Mouse (Mus musculus) forebrain, embryonic 13.5 days (tissue): ENCODE results near the gene Gm5089. TPM values are rescaled to one million over a fixed set of nuclear protein-coding genes. Genes with fewer than 3 reads are reported as not detected.

Experiments
- ATAC-seq: fragments of 200-750 bp; cut with Nextera tagmentation; 2 replicates; pipeline ENCODE4 v1.8.0; 2017
- H3K27ac ChIP-seq: fragments of 300-500 bp; sonication (generic); 2 replicates; pipeline ENCODE4 v1.5.1; 2015; ENCODE audit warnings: inconsistent platforms, mild to moderate bottlenecking, moderate library complexity
- H3K27me3 ChIP-seq: fragments of 300-500 bp; sonication (generic); 2 replicates; pipeline ENCODE4 v1.6.1; 2015; ENCODE audit warnings: mild to moderate bottlenecking, inconsistent platforms
- H3K36me3 ChIP-seq: fragments of 300-500 bp; sonication (generic); 2 replicates; pipeline ENCODE4 v1.6.1; 2015; ENCODE audit warnings: mild to moderate bottlenecking, inconsistent platforms; ENCODE audit not compliant: poor library complexity, severe bottlenecking
- H3K4me1 ChIP-seq: fragments of 300-500 bp; sonication (generic); 2 replicates; pipeline ENCODE4 v1.6.1; 2015; ENCODE audit warnings: inconsistent platforms
- H3K4me2 ChIP-seq: fragments of 300-500 bp; sonication (generic); 2 replicates; pipeline ENCODE4 v1.6.1; 2015; ENCODE audit warnings: inconsistent platforms, mild to moderate bottlenecking, moderate library complexity
- H3K4me3 ChIP-seq: fragments of 300-500 bp; sonication (generic); 2 replicates; pipeline ENCODE4 v1.5.1; 2015; ENCODE audit warnings: mild to moderate bottlenecking, inconsistent platforms
- H3K9ac ChIP-seq: fragments of 300-500 bp; sonication (generic); 2 replicates; pipeline ENCODE4 v1.6.1; 2015; ENCODE audit warnings: mild to moderate bottlenecking, inconsistent platforms
- H3K9me3 ChIP-seq: fragments of 300-500 bp; sonication (generic); replicated peaks from 2 replicates; pipeline ENCODE4 v1.6.1; 2016; ENCODE audit warnings: inconsistent platforms
- WGBS: fragments of 180-500 bp; shearing (Covaris S2); methylation state at CpG from one replicate; pipeline ENCODE4 v1.1.7; 2015; 5-methylcytosine and 5-hydroxymethylcytosine counted together
- polyA plus RNA-seq: library from polyadenylated mRNA; unstranded; fragments of >200 nt; fragmentation: Nextera tagmentation; extraction: Ambion mirVana; gene quantifications from 2 replicates; pipeline ENCODE4 v1.2.1, GENCODE M21; 2015

The Gm5089 gene
- polyA plus RNA-seq, 1 experiment from 2014 or later: 1.6 TPM

DNA sequence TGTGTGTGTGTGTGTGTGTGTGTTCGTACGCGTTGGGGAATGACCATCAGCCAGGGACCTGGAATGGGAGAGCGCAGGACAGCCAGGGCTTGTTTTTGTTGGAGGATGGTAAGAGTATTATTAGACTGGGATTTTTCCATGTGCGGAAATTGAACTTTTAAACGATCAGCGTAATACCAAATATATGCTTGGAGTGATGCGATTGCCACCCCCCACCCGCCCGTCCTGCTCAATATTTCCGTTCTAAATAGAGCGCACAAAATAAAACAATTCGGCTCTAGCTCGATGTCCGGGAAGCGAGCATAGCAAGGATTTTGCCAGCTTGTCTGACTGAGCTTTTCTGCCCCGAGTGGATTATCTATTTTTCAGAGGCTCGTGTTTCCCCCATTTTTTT lies 25.9 kb upstream of the Gm5089 start:
- no peak for ATAC-seq
- Histone ChIP-seq H3K36me3 (peaks cover 9% of the 10 kb centered on the region; the same call in 1 of the 2 replicates), H3K4me2 (peak overlapping the region; percentile 71), H3K9me3 (no peaks in the 10 kb centered on the region), H3K4me3 (peak overlapping the region; percentile 79), H3K27me3 (peaks cover 48% of the 10 kb centered on the region), H3K27ac (peak overlapping the region; percentile 99), H3K4me1 (peaks cover 48% of the 10 kb centered on the region), H3K9ac (peak overlapping the region; percentile 98)
- WGBS: 0% methylated on average over 18 of the region's 18 CpGs

DNA sequence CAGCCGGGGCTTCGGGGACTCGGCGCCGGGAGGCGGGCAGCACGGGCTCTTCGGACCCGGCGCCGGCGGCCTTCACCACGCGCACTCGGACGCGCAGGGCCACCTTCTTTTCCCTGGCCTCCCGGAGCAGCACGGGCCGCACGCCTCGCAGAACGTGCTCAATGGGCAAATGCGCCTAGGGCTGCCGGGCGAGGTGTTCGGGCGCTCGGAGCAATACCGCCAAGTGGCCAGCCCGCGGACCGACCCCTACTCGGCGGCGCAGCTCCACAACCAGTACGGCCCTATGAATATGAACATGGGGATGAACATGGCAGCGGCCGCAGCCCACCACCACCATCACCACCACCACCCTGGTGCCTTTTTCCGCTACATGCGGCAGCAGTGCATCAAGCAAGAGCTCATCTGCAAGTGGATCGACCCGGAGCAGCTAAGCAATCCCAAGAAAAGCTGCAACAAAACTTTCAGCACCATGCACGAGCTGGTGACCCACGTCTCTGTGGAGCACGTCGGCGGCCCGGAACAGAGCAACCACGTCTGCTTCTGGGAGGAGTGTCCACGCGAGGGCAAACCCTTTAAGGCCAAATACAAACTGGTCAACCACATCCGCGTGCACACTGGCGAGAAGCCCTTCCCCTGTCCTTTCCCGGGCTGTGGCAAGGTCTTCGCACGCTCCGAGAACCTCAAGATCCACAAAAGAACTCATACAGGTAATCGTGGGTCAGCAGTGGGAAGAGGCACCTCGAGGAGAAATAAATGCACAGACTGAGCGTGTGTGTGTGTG lies 25.3 kb upstream of the Gm5089 start:
- H3K4me3 ChIP-seq: peak overlapping the region; percentile 79
- peak overlapping the region; percentile 98 for H3K9ac ChIP-seq
- no peak for ATAC-seq
- H3K36me3 ChIP-seq: peaks cover 9% of the 10 kb centered on the region; the same call in 1 of the 2 replicates
- no peaks in the 10 kb centered on the region for H3K9me3 ChIP-seq
- H3K4me2 ChIP-seq: peak overlapping the region; percentile 71
- peaks cover 49% of the 10 kb centered on the region for H3K27me3 ChIP-seq
- WGBS: under 1% methylated on average over 62 of the region's 62 CpGs
- peak overlapping the region; percentile 99 for H3K27ac ChIP-seq
- peaks cover 50% of the 10 kb centered on the region for H3K4me1 ChIP-seq

DNA sequence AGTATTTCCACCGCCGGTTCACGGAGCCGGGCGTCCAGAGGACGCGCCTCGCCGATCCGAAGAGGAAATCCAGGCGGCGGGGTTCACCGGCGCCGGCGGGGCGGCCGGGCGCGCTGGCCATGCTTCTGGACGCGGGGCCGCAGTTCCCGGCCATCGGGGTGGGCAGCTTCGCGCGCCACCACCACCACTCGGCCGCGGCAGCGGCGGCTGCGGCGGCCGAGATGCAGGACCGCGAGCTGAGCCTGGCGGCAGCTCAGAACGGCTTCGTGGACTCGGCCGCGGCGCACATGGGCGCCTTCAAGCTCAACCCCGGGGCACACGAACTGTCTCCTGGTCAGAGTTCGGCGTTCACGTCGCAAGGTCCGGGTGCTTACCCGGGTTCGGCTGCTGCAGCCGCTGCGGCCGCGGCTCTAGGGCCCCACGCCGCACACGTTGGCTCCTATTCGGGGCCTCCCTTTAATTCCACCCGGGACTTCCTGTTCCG lies 24.7 kb upstream of the Gm5089 start:
- peaks cover 51% of the 10 kb centered on the region for H3K27me3 ChIP-seq
- under 1% methylated on average over 44 of the region's 65 CpGs for WGBS
- peak overlapping the region; percentile 79 for H3K4me3 ChIP-seq
- peak; percentile 12 for ATAC-seq
- peak overlapping the region; percentile 71 for H3K4me2 ChIP-seq
- H3K27ac ChIP-seq: peak overlapping the region; percentile 99
- peaks cover 51% of the 10 kb centered on the region for H3K4me1 ChIP-seq
- peaks cover 9% of the 10 kb centered on the region; the same call in 1 of the 2 replicates for H3K36me3 ChIP-seq
- no peaks in the 10 kb centered on the region for H3K9me3 ChIP-seq
- peak overlapping the region; percentile 98 for H3K9ac ChIP-seq

DNA sequence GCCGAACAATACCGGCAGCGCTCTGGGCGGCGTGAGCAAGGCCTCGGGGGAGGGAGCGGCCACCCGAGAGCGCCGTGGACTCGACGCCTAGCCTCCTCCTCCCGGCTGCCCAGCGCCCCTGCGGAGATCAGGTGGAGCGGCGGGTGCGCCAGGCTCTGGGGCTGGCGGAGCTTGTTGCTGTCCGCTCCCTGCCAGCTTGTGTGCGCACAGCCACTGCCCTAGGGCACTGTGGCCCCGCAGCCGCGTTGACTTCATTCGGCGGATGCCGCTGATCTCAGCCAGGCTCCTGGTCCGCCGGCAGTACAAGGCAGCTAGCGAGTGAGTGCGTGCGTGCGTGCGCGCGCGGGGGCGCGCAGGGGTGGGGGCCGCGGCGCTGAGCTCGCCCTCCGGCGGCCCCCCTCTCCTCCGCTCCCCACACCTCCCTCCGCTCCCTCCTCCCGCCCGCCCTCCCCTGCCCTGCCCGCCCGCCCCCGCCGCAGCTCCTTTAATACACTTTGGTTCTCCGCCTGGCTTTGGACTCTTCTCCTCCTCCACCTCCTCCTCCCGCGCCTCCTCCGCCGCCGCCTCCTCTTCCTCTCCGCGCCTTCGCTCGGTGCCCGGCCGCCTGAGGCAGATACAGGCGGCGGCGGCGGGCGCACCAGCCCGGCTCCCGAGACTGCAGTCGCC lies 24.1 kb upstream of the Gm5089 start, which contains the start of gene Zic2:
Gene Zic2 (plus strand): TSS at position 545 of the 666 bp plus-strand sequence.
- Histone ChIP-seq H3K4me1 (peaks cover 51% of the 10 kb centered on the region), H3K36me3 (peaks cover 9% of the 10 kb centered on the region; the same call in 1 of the 2 replicates), H3K27ac (peak within 1 kb of the TSS; percentile 99), H3K4me2 (peak within 1 kb of the TSS; percentile 71), H3K4me3 (peak within 1 kb of the TSS; percentile 79), H3K27me3 (peaks cover 49% of the 10 kb centered on the region), H3K9me3 (no peaks in the 10 kb centered on the region), H3K9ac (peak within 1 kb of the TSS; percentile 98)
- WGBS: 0% methylated on average over 30 of the region's 73 CpGs
- ATAC-seq: peak; percentile 79

DNA sequence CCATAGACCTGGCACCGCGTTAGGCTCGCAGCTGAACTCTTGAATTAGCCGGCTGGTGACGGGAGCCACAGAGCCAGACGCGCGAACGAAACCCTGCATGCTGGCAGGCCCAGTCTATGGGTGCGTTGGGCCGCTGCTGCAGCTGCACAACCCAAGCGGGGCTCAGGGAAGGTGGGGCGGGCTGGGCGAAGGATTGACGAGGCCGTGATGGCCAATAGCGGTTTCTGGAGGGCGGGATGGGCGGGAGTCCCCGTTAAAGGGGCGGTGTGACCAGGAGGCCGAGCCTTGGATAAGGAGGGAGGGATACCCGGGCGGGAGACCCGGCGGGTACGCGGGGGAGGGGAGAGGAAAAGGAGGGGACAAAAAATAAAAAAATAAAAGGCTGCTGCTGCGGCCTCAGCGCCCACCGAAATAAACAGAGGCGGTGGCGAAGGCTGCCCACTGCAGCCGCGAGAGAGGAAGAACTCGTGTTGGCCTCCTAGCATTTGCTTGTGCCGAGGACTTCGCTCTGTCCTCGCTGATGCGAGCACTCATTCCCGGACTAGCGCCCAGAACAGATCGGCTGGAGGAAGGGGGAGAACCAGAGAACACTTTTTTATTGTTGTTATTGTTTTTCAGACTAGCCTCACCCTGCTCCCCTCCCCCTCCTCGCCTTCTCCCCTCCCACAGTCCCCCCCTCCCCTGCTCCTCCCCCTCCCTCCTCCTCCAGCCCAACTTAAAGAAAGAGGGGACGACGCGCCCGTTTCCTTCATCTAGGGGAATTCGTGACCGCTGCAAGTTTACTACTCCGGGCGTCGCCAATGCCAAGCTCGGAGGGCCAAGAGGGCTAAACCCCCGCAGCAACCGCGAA lies 23.4 kb upstream of the Gm5089 start:
- Histone ChIP-seq H3K27ac (peak overlapping the region; percentile 99), H3K9me3 (no peaks in the 10 kb centered on the region), H3K36me3 (peaks cover 9% of the 10 kb centered on the region; the same call in 1 of the 2 replicates), H3K4me3 (peak overlapping the region; percentile 79), H3K4me1 (peaks cover 53% of the 10 kb centered on the region), H3K9ac (peak overlapping the region; percentile 98), H3K4me2 (peak overlapping the region; percentile 71), H3K27me3 (peaks cover 55% of the 10 kb centered on the region)
- WGBS: under 1% methylated on average over 53 of the region's 57 CpGs
- ATAC-seq: peak; percentile 85

DNA sequence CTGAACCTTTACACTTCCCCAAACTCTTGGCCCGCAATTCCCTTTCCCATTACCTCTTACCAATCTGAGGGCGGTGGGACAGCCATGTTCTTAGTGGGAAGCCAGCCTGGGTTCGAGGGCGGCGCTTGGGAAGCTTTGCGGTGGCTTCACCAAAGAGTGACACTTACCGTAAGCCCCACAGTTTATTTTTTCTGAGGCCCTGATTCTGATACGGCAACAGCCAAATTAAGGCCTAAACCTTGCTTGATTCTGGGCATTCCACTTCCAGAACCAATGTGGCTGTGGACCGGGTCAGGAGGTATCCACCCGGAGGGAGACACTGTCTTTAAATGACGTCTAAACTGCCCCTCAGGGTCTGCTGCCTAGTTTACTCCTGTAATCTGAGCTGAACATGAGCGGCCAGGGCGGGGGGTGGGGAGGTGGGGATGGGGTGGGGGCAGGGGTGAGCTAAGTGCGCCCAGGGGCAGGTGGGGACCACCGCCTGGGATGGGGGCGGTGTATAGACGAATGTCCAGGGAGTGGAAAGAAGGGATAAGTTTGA lies 22.4 kb upstream of the Gm5089 start:
- no peaks in the 10 kb centered on the region for H3K9me3 ChIP-seq
- ATAC-seq: no peak
- peaks cover 2% of the 10 kb centered on the region; the same call in 1 of the 2 replicates for H3K36me3 ChIP-seq
- H3K27me3 ChIP-seq: peaks cover 59% of the 10 kb centered on the region
- peak overlapping the region; percentile 79 for H3K4me3 ChIP-seq
- peak overlapping the region; percentile 71 for H3K4me2 ChIP-seq
- peaks cover 53% of the 10 kb centered on the region for H3K4me1 ChIP-seq
- peak overlapping the region; percentile 99 for H3K27ac ChIP-seq
- WGBS: 7% methylated on average over 17 of the region's 17 CpGs
- H3K9ac ChIP-seq: peak overlapping the region; percentile 98

DNA sequence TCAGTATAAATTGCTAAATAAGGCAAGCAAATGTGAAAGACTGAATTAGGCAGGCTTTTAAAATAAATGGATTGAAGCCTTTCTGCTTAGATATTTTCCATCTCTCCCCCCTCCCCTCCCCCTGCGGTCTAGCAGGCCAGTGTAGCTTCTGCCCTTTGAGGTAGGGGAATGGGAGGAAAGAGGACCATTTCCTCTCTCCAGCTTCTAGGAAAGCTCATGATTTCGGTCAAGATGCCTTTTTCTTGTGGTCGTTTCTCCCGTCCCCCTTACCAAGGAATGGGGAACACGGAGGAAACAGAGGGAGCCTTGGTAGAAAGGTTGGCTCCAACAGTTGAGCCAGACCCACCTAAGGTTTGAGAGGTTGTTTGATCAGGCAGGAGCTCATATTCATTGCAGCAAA lies 21.7 kb upstream of the Gm5089 start:
- Histone ChIP-seq H3K27ac (peak overlapping the region; percentile 99), H3K36me3 (no peaks in the 10 kb centered on the region), H3K9ac (peak overlapping the region; percentile 98), H3K9me3 (no peaks in the 10 kb centered on the region), H3K4me2 (peak overlapping the region; percentile 71), H3K4me3 (peak overlapping the region; percentile 79), H3K27me3 (peaks cover 63% of the 10 kb centered on the region), H3K4me1 (peaks cover 57% of the 10 kb centered on the region)
- 13% methylated on average over 5 of the region's 5 CpGs for WGBS
- no peak for ATAC-seq

DNA sequence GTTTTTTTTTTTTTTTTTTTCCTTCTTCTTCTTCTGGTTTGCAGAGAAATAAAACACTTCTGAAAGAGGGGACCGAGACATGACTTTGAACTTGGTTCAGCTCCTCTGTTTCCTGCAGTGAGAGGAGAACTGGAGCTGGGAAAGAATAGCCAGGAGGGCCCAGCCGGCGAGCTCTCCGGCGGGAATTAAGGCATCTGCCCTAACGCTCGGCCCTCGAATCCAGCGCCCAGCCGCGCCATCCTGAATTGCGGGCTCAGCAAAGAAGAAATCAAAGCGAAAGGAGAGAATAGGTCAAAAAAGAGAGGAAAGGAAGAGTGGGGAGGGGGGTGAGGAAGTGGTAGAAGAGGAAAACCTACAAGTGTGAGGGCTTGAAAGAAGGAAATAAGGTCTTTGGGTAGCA lies 21.2 kb upstream of the Gm5089 start:
- no peak for ATAC-seq
- Histone ChIP-seq H3K27me3 (peaks cover 67% of the 10 kb centered on the region), H3K27ac (peak overlapping the region; percentile 99), H3K36me3 (no peaks in the 10 kb centered on the region), H3K4me3 (peak overlapping the region; percentile 79), H3K9ac (peak overlapping the region; percentile 98), H3K9me3 (no peaks in the 10 kb centered on the region), H3K4me1 (peaks cover 57% of the 10 kb centered on the region), H3K4me2 (peak overlapping the region; percentile 71)
- WGBS: 3% methylated on average over 13 of the region's 13 CpGs

DNA sequence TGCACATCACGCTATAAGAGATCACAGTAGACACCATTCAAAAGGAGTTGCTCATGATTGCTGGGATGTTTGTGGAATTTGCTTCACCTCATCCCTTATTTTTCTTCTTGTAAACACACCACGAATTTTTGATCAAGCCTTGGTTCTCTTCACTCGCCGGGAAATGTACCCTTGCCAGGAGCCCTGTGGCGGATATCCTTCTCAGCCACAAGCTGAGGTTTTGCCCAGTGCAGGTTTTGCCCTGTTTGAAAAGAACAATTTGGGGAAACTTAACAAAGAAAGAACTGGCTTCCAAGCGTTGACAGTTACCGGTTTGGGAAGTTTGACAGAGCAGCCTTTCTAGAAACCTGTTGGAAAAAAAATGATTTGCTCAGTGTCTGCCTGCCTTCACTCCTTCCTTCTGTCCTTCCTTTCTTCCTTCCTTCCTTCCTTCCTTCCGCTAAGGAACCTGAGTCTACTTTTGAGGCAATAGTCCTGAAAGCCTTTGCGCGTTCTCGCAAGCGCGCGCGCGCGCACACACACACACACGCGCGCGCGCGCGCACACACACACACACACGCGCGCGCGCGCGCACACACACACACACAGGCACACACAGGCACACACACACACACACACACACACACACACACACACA lies 20.7 kb upstream of the Gm5089 start:
- peak overlapping the region; percentile 23 for H3K4me3 ChIP-seq
- H3K27ac ChIP-seq: peak overlapping the region; percentile 99
- H3K9ac ChIP-seq: peak overlapping the region; percentile 98
- no peaks in the 10 kb centered on the region for H3K9me3 ChIP-seq
- H3K36me3 ChIP-seq: no peaks in the 10 kb centered on the region
- peaks cover 56% of the 10 kb centered on the region for H3K4me1 ChIP-seq
- 6% methylated on average over 29 of the region's 31 CpGs for WGBS
- peak overlapping the region; percentile 71 for H3K4me2 ChIP-seq
- ATAC-seq: no peak
- peaks cover 73% of the 10 kb centered on the region for H3K27me3 ChIP-seq

DNA sequence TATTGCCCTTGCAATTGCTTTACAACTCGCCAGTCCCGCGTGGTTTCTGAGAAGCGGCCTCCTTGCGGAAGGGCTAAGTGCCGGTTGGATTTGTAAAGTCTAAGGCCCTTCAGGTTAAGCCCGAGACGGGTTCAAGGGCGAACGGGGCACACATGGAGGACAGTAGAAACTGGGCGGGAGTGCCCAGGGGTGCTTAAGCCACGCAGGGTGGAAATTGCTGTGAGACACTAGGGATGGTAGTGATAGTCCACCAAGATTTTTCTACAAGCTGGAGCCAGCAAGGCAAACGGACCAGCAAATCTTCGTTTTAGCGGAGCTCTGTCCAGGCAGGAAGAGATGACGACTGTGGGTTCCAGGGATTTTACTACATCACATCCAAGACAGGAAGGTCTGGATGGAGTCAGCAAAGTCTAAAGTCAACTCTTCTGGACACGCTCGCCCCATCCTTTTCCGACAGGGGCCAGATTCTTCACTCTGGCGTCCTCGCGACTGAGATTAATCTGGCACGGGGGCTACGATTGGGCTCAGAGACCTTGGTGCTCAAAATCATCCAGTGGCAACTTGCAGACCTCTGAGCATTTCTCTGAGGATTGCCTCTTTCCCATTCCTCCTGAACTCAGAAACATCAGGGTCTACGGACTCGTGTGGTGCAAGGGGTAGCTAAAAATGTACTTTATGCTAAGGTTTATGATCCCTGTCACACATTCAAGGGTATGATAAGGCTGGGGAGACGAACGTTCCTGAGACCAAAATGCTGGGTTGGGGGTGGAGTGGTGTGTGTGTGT lies 18.2 kb upstream of the Gm5089 start:
- Histone ChIP-seq H3K4me1 (peaks cover 52% of the 10 kb centered on the region), H3K27ac (peak overlapping the region; percentile 84), H3K9ac (peak overlapping the region; percentile 64), H3K27me3 (peaks cover 82% of the 10 kb centered on the region), H3K36me3 (no peaks in the 10 kb centered on the region), H3K4me2 (peak overlapping the region; percentile 54), H3K9me3 (no peaks in the 10 kb centered on the region), H3K4me3 (peak overlapping the region; percentile 21)
- ATAC-seq: no peak
- 9% methylated on average over 28 of the region's 28 CpGs for WGBS
